Mouse (Mus musculus): ENCODE measurements at regions not wholly inside any gene's neighbourhood (a gene's known extent, or its start where the extent isn't known, plus 50 kb on each side); places are given as distances from the start of the nearest gene placed in this dataset.

GRCm38 (mm10) chr5:148740366-148741266 lies 188.0 kb upstream of the Ubl3 start:
- no peak for DNase-seq

GRCm38 (mm10) chr5:148739672-148740071 lies 187.1 kb upstream of the Ubl3 start:
- no peak for DNase-seq

DNA sequence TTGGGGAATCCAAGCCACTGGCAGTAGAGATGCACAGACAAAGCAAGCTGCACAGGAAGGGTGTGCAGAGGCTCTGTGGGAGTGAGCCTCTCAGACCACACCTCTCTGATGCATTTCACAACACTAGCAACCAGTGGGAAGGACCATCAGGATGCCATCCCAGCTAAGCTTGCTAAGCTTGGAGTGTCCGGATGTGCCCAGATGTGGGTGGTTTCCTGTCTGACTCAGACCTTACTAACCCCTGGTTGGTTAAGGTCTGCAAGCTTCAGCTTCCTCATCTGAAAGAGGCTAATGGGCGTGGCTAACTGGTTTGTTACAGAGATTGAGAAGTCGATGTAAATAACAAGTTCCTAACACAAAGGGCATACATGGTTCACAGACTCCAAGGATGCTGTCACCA lies 186.6 kb upstream of the Ubl3 start:
- no peak for DNase-seq

DNA sequence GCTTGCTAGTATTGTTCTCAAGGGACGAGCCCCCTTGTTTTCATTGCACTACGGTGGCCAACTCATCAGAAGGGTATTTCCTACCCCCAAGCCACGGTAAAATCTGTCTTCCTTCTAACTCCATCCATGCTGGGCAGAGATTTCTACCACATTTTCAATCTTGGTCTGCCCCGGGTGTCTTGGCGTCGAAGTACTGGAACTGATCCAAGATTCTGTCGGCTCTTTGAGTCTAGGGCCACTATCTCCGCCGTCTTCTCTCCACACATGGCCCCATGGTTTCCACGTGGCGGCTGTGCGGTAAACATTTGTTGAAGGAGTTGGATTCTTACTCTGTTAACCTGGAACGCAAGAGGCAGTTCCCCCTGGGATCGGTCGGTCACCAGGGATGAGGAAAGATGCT lies 177.0 kb upstream of the Ubl3 start:
- DNase-seq = no peak

GRCm38 (mm10) chr5:148728492-148728891 lies 175.9 kb upstream of the Ubl3 start:
- no peak for DNase-seq

GRCm38 (mm10) chr5:148726442-148726841 lies 173.9 kb upstream of the Ubl3 start:
- no peak for DNase-seq

GRCm38 (mm10) chr5:148724470-148724869 lies 171.9 kb upstream of the Ubl3 start:
- DNase-seq = no peak

DNA sequence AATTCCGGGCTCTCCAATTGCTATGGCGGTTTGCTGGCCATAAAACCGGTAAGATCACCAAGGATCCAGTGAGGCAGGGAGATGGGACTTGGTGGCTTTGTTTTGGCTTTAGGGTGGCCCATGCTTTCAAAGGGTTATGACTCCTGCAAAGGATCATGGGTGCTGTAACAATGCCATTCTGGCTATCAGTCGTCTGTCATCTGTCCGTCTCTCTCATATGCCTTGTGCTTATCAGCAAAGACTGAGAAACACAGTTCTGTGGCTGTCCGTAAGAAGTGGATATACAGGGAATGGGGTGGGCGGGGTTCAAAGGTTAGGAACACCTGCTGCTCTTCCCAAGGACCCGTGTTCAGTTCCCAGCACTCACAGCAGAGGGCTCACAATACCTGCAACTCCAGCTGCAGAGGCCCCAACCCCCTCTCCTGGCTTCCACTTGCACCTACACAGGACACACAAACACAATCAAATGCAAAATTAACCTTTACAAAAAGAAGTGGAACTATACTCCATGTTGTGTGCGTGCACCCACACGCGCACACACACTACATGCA lies 171.2 kb upstream of the Ubl3 start:
- DNase-seq = no peak

GRCm38 (mm10) chr5:148720604-148721003 lies 168.0 kb upstream of the Ubl3 start:
- DNase-seq = no peak

- no peak for DNase-seq
Measured at GRCm38 (mm10) chr5:148716633-148717032, 164.0 kb upstream of the Ubl3 start.

GRCm38 (mm10) chr5:148715218-148715991 lies 162.8 kb upstream of the Ubl3 start:
- DNase-seq = no peak

- DNase-seq = no peak
Measured at GRCm38 (mm10) chr5:148714807-148715206, 162.2 kb upstream of the Ubl3 start.

GRCm38 (mm10) chr5:148713796-148714195 lies 161.2 kb upstream of the Ubl3 start:
- DNase-seq = no peak

DNA sequence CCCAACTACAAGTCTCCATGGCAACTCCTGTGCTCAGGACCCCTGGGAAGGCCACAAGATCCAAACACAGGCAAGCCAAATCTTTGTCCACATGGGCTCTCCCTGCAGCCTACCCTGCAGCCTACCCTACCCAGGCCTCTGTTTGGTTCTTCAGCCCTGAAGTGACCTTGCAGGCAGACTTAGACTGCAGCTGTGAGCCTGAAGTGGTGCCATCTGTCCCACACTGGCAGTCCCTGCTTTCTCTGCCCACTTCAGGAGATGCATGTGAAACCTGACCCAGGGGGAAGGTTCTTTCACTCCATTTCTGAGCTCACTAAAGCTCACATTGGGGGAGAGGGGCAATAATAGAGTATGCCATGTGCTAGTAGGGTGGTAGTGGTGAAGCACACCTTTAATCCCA lies 160.4 kb upstream of the Ubl3 start:
- no peak for DNase-seq

- DNase-seq = no peak
Measured at GRCm38 (mm10) chr5:148711570-148711969, 159.0 kb upstream of the Ubl3 start.

- peak; percentile 60 for DNase-seq
Measured at GRCm38 (mm10) chr5:148709111-148709771, 156.7 kb upstream of the Ubl3 start.

DNA sequence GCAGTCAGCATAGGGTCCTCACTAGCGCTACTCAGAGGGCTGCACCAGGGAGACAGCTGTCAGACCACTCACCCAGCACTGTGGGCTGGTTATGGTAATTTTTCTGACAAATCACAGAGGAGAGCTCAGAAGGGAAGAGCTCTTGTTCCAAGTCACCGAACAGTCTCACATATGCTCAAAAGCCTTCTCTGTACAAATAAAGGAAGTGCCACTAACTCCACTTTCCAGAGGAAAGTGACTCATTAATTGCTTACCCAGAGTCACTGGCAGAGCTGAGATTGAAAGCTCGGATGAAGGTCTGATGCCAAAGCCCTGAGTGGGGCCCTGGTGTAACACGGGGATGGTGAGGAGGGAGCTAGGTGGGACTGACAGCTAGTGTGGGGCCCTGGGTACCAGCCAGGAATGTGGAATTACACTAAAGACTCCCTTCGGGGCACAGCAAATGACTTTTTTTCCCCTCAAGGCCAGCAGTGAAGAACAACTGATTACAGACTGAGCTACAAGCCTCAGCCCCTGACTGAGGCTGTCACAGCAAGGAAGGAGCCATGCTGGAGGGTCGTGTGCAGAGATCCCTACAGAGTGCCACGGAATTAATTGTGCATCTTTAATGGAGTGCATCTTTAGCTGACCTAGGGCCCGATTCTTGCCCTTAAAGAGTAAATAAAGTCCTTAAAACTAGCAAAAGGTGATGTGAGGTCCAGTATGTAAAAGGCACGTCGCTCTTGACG lies 155.6 kb upstream of the Ubl3 start:
- DNase-seq = peak; percentile 39

DNA sequence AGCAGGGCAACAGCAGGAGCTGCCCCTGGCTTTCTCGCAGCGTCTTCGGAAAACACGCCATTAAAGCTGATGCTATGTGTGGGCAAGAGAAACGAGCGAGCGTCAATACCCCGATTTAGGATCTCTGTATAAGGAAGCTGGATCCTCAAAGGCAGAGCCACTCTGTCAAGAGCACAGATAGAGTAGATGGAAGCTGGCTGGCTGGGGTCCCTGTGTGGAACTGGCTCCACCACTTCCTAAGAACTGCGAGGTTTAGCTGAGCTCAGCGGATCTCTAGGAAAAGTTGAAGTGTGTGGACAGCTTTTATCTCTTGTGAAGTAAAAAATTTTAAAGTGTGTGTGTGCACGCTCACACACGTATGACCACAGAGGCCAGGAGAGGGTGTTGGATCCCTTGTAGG lies 154.7 kb upstream of the Ubl3 start:
- no peak for DNase-seq

DNA sequence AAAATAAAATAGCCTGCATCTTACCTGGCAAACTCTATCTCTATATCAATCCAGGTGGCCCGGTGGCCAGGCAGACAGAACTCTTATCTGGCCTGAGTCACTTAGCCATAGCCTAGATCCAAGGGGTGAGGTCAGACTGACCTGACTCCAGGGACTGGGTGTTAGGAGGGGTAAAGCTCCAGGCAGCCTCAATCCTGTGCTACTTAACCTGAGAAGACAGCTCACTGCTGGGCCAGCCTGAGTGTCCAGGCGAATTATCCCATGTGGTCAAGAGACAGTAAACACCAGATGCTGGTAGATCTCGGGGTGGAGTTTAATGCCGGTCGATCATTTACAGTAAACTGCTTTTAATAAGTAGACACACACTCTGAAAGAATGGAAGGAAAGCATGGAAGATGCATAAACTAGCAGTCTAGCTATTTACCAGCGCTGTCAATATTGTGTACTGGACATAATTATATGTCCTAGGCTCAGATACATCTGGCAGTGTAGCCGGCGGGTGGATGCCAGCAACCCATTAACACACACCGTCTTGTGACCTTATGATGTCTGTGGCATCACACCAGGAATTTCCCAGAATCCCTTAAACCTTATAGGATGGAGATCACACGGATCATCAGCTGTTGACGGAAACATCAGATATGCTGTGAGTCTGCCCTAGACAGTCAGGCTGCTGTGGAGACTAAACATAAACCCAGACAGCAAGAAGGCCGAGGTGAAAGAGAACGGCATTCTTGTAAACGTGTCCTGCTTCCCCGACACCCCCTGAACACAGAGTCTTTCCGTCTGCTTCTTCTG lies 153.9 kb upstream of the Ubl3 start:
- DNase-seq = no peak

DNA sequence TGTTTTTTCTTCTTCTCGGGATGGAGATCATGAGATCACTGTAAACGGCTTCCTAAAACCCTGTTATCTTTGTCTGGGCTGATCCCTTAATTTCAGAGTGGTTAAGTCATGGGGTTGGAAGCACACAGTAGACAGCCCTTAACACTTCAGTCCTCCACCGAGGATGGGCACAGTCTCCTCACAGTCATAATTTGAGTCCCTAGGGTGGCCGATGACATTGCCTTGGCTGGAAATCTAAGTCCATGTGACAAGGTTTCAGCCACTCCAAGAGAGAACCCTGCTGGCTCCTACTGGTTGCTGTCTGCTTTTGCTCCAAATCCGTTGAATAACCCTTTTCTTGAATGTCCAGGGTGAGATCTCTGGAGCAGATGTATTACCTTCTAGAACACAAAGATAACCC lies 152.2 kb upstream of the Ubl3 start:
- no peak for DNase-seq

DNA sequence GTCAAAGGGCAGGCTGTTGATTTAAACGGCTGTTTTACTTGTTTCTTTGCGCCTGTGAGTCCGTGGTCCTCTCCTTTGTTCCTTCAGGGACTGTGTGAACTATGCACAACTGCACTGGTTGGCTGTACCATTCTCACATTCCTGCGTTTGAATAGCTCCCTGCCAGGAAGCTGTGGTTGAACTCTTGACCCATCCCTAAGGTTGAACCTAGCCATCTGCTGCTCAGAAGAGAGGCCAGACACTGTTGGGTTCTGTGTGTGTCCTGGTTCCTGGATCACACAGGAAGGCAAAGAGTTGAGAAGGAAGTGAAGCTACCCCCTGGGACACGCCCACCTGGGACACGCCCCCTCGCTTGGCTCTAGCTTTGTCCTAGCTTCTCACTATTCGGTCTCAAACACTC lies 149.3 kb upstream of the Ubl3 start:
- DNase-seq = no peak

GRCm38 (mm10) chr5:148701001-148701400 lies 148.4 kb upstream of the Ubl3 start:
- no peak for DNase-seq
